Mouse (Mus musculus) midbrain, embryonic 12.5 days (tissue): ENCODE data around the gene Zfp809. TPM values are rescaled to one million over a fixed set of nuclear protein-coding genes. Genes with fewer than 3 reads are reported as not detected.

Source experiments
- ATAC-seq: fragments of 200-750 bp; cut with Nextera tagmentation; 2 replicates; pipeline ENCODE4 v1.8.0; 2017; ENCODE audit warnings: low read depth, moderate TSS enrichment, moderate library complexity; ENCODE audit not compliant: low FRiP score
- H3K27ac ChIP-seq: fragments of 300-500 bp; sonication (generic); replicated peaks from 2 replicates; pipeline ENCODE4 v1.5.1; 2016; ENCODE audit warnings: mild to moderate bottlenecking
- H3K27me3 ChIP-seq: fragments of 300-500 bp; sonication (generic); 2 replicates; pipeline ENCODE4 v1.6.1; 2016; ENCODE audit warnings: mild to moderate bottlenecking
- H3K36me3 ChIP-seq: fragments of 300-500 bp; sonication (generic); 2 replicates; pipeline ENCODE4 v1.6.1; 2016
- H3K4me1 ChIP-seq: fragments of 300-500 bp; sonication (generic); 2 replicates; pipeline ENCODE4 v1.6.1; 2016
- H3K4me2 ChIP-seq: fragments of 300-500 bp; sonication (generic); replicated peaks from 2 replicates; pipeline ENCODE4 v1.6.1; 2016; ENCODE audit warnings: mild to moderate bottlenecking, moderate library complexity
- H3K4me3 ChIP-seq: fragments of 300-500 bp; sonication (generic); 2 replicates; pipeline ENCODE4 v1.5.1; 2016; ENCODE audit warnings: mild to moderate bottlenecking
- H3K9ac ChIP-seq: fragments of 300-500 bp; sonication (generic); replicated peaks from 2 replicates; pipeline ENCODE4 v1.6.1; 2016; ENCODE audit warnings: mild to moderate bottlenecking, moderate library complexity
- H3K9me3 ChIP-seq: fragments of 300-500 bp; sonication (generic); 2 replicates; pipeline ENCODE4 v1.6.1; 2016; ENCODE audit warnings: mild to moderate bottlenecking
- WGBS: fragments of 180-500 bp; shearing (Covaris S2); methylation state at CpG from one replicate; pipeline ENCODE4 v1.1.7; 2016; 5-methylcytosine and 5-hydroxymethylcytosine counted together
- polyA plus RNA-seq: library from polyadenylated mRNA; unstranded; fragments of >200 nt; fragmentation: Nextera tagmentation; extraction: Ambion mirVana; gene quantifications from 2 replicates; pipeline ENCODE4 v1.2.1, GENCODE M21; 2016

The Zfp809 gene
- polyA plus RNA-seq, 1 experiment from 2014 or later = 12.2 TPM

- peaks cover 72% of the 10 kb centered on the region for H3K9me3 ChIP-seq
These were observed 53.2 kb downstream of the Zfp809 start for GRCm38 (mm10) chr9:22278733-22279132.

More at GRCm38 (mm10) chr9:22278733-22279132, 53.2 kb downstream of the Zfp809 start:
- H3K9ac ChIP-seq = no peak overlapping the region
- H3K27me3 ChIP-seq = no peaks in the 10 kb centered on the region
- H3K4me3 ChIP-seq = no peak overlapping the region
- peaks cover 90% of the 10 kb centered on the region for H3K36me3 ChIP-seq
- H3K4me2 ChIP-seq = no peak overlapping the region
- ATAC-seq = no peak
- WGBS = 98% methylated on average over 4 of the region's 4 CpGs
- no peaks in the 10 kb centered on the region for H3K4me1 ChIP-seq
- H3K27ac ChIP-seq = no peak overlapping the region

Other genes with a start within 250 kb of the Zfp809 start
- gene Rgl3, start 236.3 kb upstream of the Zfp809 start, polyA plus RNA-seq = 2.7 TPM in 2 replicates
- gene Ccdc151, start 223.1 kb upstream of the Zfp809 start, polyA plus RNA-seq = 3.8 and 4.9 TPM in 2 replicates
- 99.2 and 100.0 TPM in 2 replicates for gene Prkcsh, start 222.9 kb upstream of the Zfp809 start, polyA plus RNA-seq
- gene Elavl3, start 173.7 kb upstream of the Zfp809 start, polyA plus RNA-seq = 60.4 and 61.9 TPM in 2 replicates
- gene Gm49318, start 154.5 kb upstream of the Zfp809 start, polyA plus RNA-seq = not detected in 2 replicates
- gene Zfp653, start 154.3 kb upstream of the Zfp809 start, polyA plus RNA-seq = 19.0 and 21.2 TPM in 2 replicates
- gene Ecsit, start 140.3 kb upstream of the Zfp809 start, polyA plus RNA-seq = 35.6 and 40.7 TPM in 2 replicates
- 6.7 TPM in 2 replicates for gene Cnn1, start 126.5 kb upstream of the Zfp809 start, polyA plus RNA-seq
- gene Elof1, start 108.5 kb upstream of the Zfp809 start, polyA plus RNA-seq = 178 and 187 TPM in 2 replicates
- 5.7 and 9.4 TPM in 2 replicates for gene Acp5, start 90.0 kb upstream of the Zfp809 start, polyA plus RNA-seq
- 62.0 and 66.8 TPM in 2 replicates for gene Pigyl, start 68.9 kb upstream of the Zfp809 start, polyA plus RNA-seq
- gene Zfp872, start 37.6 kb upstream of the Zfp809 start, polyA plus RNA-seq = 0.12 and 0.24 TPM in 2 replicates
- gene Zfp599, start 34.2 kb downstream of the Zfp809 start, polyA plus RNA-seq = 7.5 and 7.6 TPM in 2 replicates
- gene Zfp810, start 81.9 kb downstream of the Zfp809 start, polyA plus RNA-seq = 37.3 and 40.5 TPM in 2 replicates
- gene Anln, start 163.5 kb downstream of the Zfp809 start, polyA plus RNA-seq = 32.4 and 33.7 TPM in 2 replicates
- 9.8 and 11.8 TPM in 2 replicates for gene 9530077C05Rik, start 185.8 kb downstream of the Zfp809 start, polyA plus RNA-seq
- gene Gm17545, start 228.6 kb downstream of the Zfp809 start, polyA plus RNA-seq = not detected in 2 replicates
- gene Rp9, start 244.0 kb downstream of the Zfp809 start, polyA plus RNA-seq = 53.3 and 59.3 TPM in 2 replicates